Mouse (Mus musculus): ENCODE data around the gene Fzd2. TPM values are rescaled to one million over a fixed set of nuclear protein-coding genes. Genes with fewer than 3 reads are reported as not detected.
"Not testable (repeated sequence)": the region's sequence is repeated elsewhere in the genome, so short reads cannot be mapped to it uniquely, and the experiment has no call there.

The Fzd2 gene
- 25.9 and 27.8 TPM in 2 replicates for polyA plus RNA-seq (2015; fragmentation: Nextera tagmentation; extraction: Ambion mirVana)

DNA sequence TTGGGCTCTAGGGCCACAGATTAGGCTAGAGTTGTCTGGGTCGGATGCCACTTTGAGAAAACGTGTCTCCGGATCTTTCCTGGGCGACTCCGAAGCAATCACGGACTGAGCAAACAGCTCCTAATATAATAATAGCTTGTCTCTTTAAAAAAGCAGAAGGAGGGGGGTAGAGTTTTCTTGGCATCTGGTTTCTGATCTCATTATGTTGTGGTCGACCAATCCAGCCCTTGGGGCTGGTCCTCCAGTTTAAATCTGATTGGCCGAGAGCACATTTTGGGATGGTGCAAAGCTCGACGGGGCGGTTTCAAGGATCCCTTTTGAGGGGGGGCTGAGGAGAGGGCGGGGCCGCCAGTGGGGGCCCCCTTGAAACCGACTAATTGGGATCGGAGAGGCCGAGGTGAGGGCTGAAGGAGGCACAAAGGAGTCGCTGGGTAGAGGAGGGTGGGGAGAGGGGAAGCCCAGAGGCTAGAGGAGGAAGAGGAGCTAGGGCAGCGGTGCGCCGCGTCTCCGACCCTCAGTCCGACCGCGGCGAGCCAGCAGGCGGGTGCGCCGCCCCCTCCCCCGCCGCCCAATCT lies at the start of gene Fzd2:
Gene Fzd2 (plus strand): TSS at position 387 of the 575 bp plus-strand sequence.
- Histone ChIP-seq H3K9ac (ENCODE audit: low read length) (peak within 1 kb of the TSS; percentile 84), H3K4me2 (ENCODE audit: low read depth, low read length) (peak within 1 kb of the TSS; percentile 82), H3K36me3 (ENCODE audit: control insufficient read depth, insufficient read depth, low read length) (no peaks in the 10 kb centered on the region), H3K27me3 (ENCODE audit: control insufficient read depth, insufficient read depth, low read depth, low read length) (peaks cover 3% of the 10 kb centered on the region; the same call in 1 of the 2 replicates), H3K9me3 (ENCODE audit: control insufficient read depth, low read length) (no peaks in the 10 kb centered on the region), H3K27ac (ENCODE audit: low read length) (peak within 1 kb of the TSS; percentile 99), H3K4me1 (replicated peaks; ENCODE audit: control insufficient read depth, insufficient read depth, low read length) (peaks cover 19% of the 10 kb centered on the region), H3K4me3 (ENCODE audit: low read length) (peak within 1 kb of the TSS; percentile 87)
- peak; percentile 93 for ATAC-seq (ENCODE audit: low read depth)
- WGBS = under 1% methylated on average over 30 of the region's 31 CpGs

DNA sequence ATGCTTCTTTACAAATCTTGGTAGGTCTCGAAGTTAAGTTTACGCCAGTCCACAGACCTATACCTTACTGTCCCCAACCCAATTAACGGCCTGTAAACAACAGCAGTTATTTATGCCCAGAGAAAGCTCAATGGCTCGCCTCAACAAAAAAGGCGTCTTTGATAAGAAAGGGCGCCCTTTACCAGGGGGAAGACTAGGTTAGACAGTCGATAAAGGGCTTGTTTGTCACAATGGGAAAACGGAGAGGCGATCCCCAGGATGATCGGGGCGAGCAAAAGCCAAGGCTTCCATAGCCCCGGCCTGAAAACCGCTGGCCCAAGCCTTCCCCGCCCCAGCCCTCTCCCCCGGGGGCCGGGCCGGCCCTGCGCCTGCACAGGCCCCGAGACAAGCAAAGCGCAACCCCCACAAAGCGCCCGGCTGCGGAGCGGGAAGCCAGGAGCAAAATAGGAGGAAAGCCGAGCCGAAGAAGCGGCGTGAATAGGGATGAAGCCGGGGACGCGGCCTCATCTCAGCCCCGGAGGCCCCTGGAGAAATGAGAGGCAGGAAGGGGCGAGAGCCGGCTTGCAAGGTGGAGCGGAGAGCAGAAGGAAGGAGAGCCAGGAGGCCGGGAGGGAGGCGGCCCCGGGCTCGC lies 48.7 kb upstream of the Fzd2 start:
- peak; percentile 49 for ATAC-seq (ENCODE audit: low read depth)
- peak overlapping the region; percentile 94 for H3K27ac ChIP-seq (ENCODE audit: low read length)
- peaks cover 14% of the 10 kb centered on the region for H3K4me1 ChIP-seq (replicated peaks; ENCODE audit: control insufficient read depth, insufficient read depth, low read length)
- H3K4me2 ChIP-seq (ENCODE audit: low read depth, low read length) = peak overlapping the region; percentile 63
- WGBS = 1% methylated on average over 33 of the region's 39 CpGs
- peak overlapping the region; percentile 84 for H3K4me3 ChIP-seq (ENCODE audit: low read length)
- H3K9me3 ChIP-seq (ENCODE audit: control insufficient read depth, low read length) = no peaks in the 10 kb centered on the region
- H3K9ac ChIP-seq (ENCODE audit: low read length) = peak overlapping the region; percentile 96
- H3K27me3 ChIP-seq (ENCODE audit: control insufficient read depth, insufficient read depth, low read depth, low read length) = no peaks in the 10 kb centered on the region
- H3K36me3 ChIP-seq (ENCODE audit: control insufficient read depth, insufficient read depth, low read length) = no peaks in the 10 kb centered on the region

DNA sequence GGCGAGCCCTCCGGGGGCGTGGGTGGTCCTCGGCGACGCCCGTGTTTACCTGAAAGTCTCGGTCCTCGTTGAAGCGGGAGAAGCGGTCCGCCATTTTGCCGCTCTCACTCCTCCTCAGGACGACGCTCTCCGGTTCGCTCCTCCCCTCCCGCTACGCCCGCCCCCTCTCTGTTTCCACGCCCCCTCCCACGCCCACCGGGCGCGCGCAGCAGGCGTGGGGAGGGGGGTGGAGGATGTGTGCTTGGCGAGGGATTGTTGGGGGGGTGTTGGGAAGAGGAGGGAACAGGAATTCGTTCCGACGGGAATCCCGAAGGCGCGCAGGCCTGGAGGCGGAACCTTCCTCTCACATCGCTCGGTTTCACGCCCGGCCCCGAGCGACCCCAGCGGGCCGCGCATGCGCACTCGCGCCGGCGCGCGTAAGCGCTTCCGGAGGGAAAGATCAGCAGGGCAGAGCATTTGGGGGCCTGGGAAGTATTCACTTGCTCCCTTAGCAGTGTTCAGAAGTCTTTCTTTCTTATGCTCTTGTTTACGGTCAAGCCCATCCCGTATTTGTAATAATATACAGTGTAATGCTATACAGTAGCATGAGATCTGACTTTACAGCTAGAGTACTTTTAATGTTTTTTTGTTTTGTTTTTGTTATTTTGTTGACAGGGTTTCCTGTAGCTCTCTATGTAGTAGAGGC lies 48.0 kb upstream of the Fzd2 start, which contains the start of gene Gpatch8:
Gene Gpatch8 (minus strand): TSS at position 362 of the 685 bp plus-strand sequence.
- peaks cover 14% of the 10 kb centered on the region for H3K4me1 ChIP-seq (replicated peaks; ENCODE audit: control insufficient read depth, insufficient read depth, low read length)
- no peaks in the 10 kb centered on the region for H3K27me3 ChIP-seq (ENCODE audit: control insufficient read depth, insufficient read depth, low read depth, low read length)
- H3K36me3 ChIP-seq (ENCODE audit: control insufficient read depth, insufficient read depth, low read length) = no peaks in the 10 kb centered on the region
- under 1% methylated on average over 35 of the region's 55 CpGs for WGBS
- peak within 1 kb of the TSS; percentile 63 for H3K4me2 ChIP-seq (ENCODE audit: low read depth, low read length)
- ATAC-seq (ENCODE audit: low read depth) = peak; percentile 99
- no peaks in the 10 kb centered on the region for H3K9me3 ChIP-seq (ENCODE audit: control insufficient read depth, low read length)
- H3K27ac ChIP-seq (ENCODE audit: low read length) = peak within 1 kb of the TSS; percentile 94
- peak within 1 kb of the TSS; percentile 84 for H3K4me3 ChIP-seq (ENCODE audit: low read length)
- peak within 1 kb of the TSS; percentile 96 for H3K9ac ChIP-seq (ENCODE audit: low read length)

DNA sequence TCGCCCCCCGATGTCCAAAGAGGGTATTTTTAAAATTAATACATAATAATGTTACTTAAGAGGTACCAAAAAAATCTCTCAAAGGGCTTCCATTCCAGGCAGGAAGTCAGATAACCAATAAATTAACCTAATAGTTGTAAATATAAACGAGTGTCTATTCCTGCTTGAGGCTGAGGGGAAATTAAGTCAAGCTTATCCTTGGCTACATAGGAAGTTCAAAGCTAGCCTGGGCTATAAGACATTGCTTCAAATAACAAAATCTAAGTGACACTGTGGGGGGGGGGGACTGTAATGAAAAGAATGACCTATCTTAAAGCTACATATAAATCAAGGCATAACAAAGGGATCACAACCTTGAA lies 47.5 kb upstream of the Fzd2 start:
- 0 out of 2 replicates have a peak, but pooled peaks have one; percentile 4 for ATAC-seq (ENCODE audit: low read depth)
- peak overlapping the region; percentile 53 for H3K4me2 ChIP-seq (ENCODE audit: low read depth, low read length)
- H3K36me3 ChIP-seq (ENCODE audit: control insufficient read depth, insufficient read depth, low read length) = no peaks in the 10 kb centered on the region
- H3K27ac ChIP-seq (ENCODE audit: low read length) = no peak overlapping the region; the same call in 1 of the 2 replicates
- no peak overlapping the region for H3K9ac ChIP-seq (ENCODE audit: low read length)
- H3K9me3 ChIP-seq (ENCODE audit: control insufficient read depth, low read length) = no peaks in the 10 kb centered on the region
- WGBS = 11% methylated on average over 3 of the region's 3 CpGs
- H3K27me3 ChIP-seq (ENCODE audit: control insufficient read depth, insufficient read depth, low read depth, low read length) = no peaks in the 10 kb centered on the region
- H3K4me3 ChIP-seq (ENCODE audit: low read length) = peak overlapping the region; percentile 84; the same call in 1 of the 2 replicates
- peaks cover 14% of the 10 kb centered on the region for H3K4me1 ChIP-seq (replicated peaks; ENCODE audit: control insufficient read depth, insufficient read depth, low read length)

DNA sequence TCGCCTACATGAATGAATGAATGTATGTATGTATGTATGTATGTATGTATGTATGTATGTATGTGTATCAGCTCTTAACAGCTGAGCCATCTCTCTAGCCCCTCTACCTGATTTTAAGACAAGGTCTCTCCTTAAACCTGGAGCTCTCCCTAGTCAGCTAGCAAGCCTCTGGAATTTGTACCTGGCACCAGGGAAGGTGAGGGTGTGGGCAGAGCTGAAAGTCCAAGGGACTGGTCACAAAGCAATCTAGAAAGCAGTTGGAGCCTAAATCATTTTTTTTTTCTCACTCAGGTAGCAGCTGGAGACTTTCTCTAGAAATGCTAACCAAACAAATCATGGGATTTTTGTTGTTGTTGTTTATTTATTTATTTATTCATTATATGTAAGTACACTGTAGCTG lies 46.8 kb upstream of the Fzd2 start:
- no peak overlapping the region for H3K27ac ChIP-seq (ENCODE audit: low read length)
- peaks cover 14% of the 10 kb centered on the region for H3K4me1 ChIP-seq (replicated peaks; ENCODE audit: control insufficient read depth, insufficient read depth, low read length)
- no peak overlapping the region for H3K4me2 ChIP-seq (ENCODE audit: low read depth, low read length)
- no peak overlapping the region for H3K4me3 ChIP-seq (ENCODE audit: low read length)
- ATAC-seq (ENCODE audit: low read depth) = no peak
- H3K9me3 ChIP-seq (ENCODE audit: control insufficient read depth, low read length) = no peaks in the 10 kb centered on the region
- H3K36me3 ChIP-seq (ENCODE audit: control insufficient read depth, insufficient read depth, low read length) = no peaks in the 10 kb centered on the region
- no peak overlapping the region for H3K9ac ChIP-seq (ENCODE audit: low read length)
- 74% methylated on average over 1 of the region's 1 CpGs for WGBS
- H3K27me3 ChIP-seq (ENCODE audit: control insufficient read depth, insufficient read depth, low read depth, low read length) = no peaks in the 10 kb centered on the region

DNA sequence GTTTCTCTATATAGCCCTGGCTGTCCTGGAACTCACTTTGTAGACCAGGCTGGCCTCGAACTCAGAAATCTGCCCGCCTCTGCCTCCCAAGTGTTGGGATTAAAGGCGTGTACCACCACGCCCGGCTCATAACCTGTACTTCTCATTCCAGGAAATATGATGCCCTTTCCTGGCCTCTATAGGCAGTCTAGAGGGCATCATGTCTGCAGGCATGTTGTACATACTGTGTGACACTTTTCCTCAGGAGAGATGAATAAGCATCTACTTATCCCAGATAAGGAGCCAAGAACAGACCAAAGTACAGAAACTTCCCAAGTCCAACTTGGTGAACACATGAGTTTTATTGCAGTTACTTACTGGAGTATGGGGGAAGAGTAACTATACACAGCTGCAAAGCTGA lies 45.5 kb upstream of the Fzd2 start:
- no peaks in the 10 kb centered on the region for H3K27me3 ChIP-seq (ENCODE audit: control insufficient read depth, insufficient read depth, low read depth, low read length)
- WGBS = 89% methylated on average over 3 of the region's 5 CpGs
- no peak overlapping the region for H3K4me2 ChIP-seq (ENCODE audit: low read depth, low read length)
- no peaks in the 10 kb centered on the region for H3K9me3 ChIP-seq (ENCODE audit: control insufficient read depth, low read length)
- no peak overlapping the region for H3K9ac ChIP-seq (ENCODE audit: low read length)
- H3K4me1 ChIP-seq (replicated peaks; ENCODE audit: control insufficient read depth, insufficient read depth, low read length) = peaks cover 12% of the 10 kb centered on the region
- H3K36me3 ChIP-seq (ENCODE audit: control insufficient read depth, insufficient read depth, low read length) = no peaks in the 10 kb centered on the region
- H3K27ac ChIP-seq (ENCODE audit: low read length) = no peak overlapping the region
- no peak overlapping the region for H3K4me3 ChIP-seq (ENCODE audit: low read length)
- no peak for ATAC-seq (ENCODE audit: low read depth)

DNA sequence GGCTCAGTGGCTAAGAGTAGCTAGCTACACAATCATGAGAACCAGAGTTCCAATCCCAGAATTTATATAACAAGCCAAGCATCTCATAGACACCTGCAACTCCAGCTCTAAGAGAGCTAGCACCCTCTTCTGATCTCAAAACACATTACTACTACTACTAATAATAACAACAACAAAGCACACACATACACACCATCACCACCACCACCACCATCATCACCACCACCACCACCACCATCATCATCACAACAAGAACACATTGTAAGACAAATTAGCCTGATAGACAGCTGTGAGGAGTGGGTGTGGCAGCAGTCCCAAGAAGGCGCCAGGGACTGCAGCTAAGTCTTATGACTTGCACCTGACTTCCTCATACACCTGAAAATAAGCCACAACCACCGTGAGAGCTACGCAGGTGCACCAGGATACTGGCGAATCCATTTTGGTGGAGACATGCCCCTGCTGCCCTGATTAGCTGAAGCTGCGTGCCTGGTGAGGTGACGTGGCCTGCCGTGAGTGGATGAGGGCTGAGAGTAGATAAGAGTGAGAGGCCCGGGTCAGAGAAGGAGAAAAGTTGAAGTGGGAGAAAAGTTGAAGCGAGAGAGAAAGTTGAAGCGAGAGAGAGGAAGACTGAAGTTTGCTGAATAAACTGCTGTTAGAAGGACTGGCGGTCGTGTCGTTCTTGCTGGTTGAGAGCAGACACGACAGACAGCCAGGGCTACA lies 39.1 kb upstream of the Fzd2 start:
- H3K9me3 ChIP-seq (ENCODE audit: control insufficient read depth, low read length); H3K27me3 ChIP-seq (ENCODE audit: control insufficient read depth, insufficient read depth, low read depth, low read length); H3K9ac ChIP-seq (ENCODE audit: low read length); H3K36me3 ChIP-seq (ENCODE audit: control insufficient read depth, insufficient read depth, low read length); H3K4me1 ChIP-seq (replicated peaks; ENCODE audit: control insufficient read depth, insufficient read depth, low read length); H3K4me3 ChIP-seq (ENCODE audit: low read length); ATAC-seq (ENCODE audit: low read depth): not testable (repeated sequence)
- Histone ChIP-seq H3K4me2 (ENCODE audit: low read depth, low read length) (0 out of 2 replicates have a peak overlapping the region, but pooled peaks have one; percentile 14), H3K27ac (ENCODE audit: low read length) (peak overlapping the region; percentile 17; the same call in 1 of the 2 replicates)
- 38% methylated on average over 14 of the region's 14 CpGs for WGBS

DNA sequence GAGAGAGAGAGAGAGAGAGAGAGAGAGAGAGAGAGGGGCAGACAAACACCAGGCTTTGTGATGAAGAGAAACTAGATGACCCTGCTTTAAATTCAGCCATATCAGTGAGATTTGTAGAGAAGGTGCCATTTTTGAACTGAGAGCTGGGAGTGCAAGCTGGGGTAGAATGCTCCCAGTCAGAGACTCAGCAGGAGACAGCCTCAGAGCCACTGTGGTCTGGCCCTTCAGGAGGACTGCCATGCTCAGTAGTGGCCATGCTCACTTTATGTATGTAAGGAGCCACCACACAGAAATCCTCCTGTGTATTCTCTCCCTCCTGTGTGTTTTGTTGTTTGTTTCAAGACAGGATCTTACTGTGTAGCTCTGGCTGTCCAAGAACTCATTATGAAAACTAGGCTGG lies 38.5 kb upstream of the Fzd2 start:
- ATAC-seq (ENCODE audit: low read depth) = no peak
- Histone ChIP-seq H3K4me1 (replicated peaks; ENCODE audit: control insufficient read depth, insufficient read depth, low read length) (no peaks in the 10 kb centered on the region), H3K4me2 (ENCODE audit: low read depth, low read length) (0 out of 2 replicates have a peak overlapping the region, but pooled peaks have one; percentile 14), H3K4me3 (ENCODE audit: low read length) (no peak overlapping the region), H3K27me3 (ENCODE audit: control insufficient read depth, insufficient read depth, low read depth, low read length) (no peaks in the 10 kb centered on the region), H3K36me3 (ENCODE audit: control insufficient read depth, insufficient read depth, low read length) (no peaks in the 10 kb centered on the region), H3K9me3 (ENCODE audit: control insufficient read depth, low read length) (no peaks in the 10 kb centered on the region), H3K9ac (ENCODE audit: low read length) (peak overlapping the region; percentile 17; the same call in 1 of the 2 replicates), H3K27ac (ENCODE audit: low read length) (no peak overlapping the region; the same call in 1 of the 2 replicates)

DNA sequence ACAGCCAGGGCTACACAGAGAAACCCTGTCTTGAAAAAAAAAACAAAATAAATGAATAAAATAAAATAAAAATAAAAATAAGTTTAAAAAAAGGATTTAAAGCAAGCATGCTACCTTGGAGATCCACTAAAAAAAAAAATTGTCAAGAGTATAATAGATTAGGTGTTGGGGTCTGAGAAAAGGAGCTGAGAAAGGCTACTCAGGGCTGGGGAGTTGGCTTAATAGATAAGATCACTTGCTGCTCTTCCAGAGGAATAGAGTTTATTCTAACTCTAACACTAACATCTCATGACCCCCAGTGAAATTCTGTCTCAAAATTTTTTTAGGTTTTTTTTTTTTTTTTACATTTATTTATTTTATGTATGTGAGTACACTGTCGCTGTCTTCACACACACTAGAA lies 37.9 kb upstream of the Fzd2 start:
- Histone ChIP-seq H3K27me3 (ENCODE audit: control insufficient read depth, insufficient read depth, low read depth, low read length) (no peaks in the 10 kb centered on the region), H3K27ac (ENCODE audit: low read length) (no peak overlapping the region), H3K9ac (ENCODE audit: low read length) (no peak overlapping the region), H3K36me3 (ENCODE audit: control insufficient read depth, insufficient read depth, low read length) (no peaks in the 10 kb centered on the region), H3K4me1 (replicated peaks; ENCODE audit: control insufficient read depth, insufficient read depth, low read length) (no peaks in the 10 kb centered on the region), H3K9me3 (ENCODE audit: control insufficient read depth, low read length) (no peaks in the 10 kb centered on the region), H3K4me3 (ENCODE audit: low read length) (no peak overlapping the region), H3K4me2 (ENCODE audit: low read depth, low read length) (no peak overlapping the region)
- 67% methylated on average over 1 of the region's 1 CpGs for WGBS
- ATAC-seq (ENCODE audit: low read depth) = no peak
